8 mouse cellular contexts compared by ENCODE assay signal in the genomic region with DNA sequence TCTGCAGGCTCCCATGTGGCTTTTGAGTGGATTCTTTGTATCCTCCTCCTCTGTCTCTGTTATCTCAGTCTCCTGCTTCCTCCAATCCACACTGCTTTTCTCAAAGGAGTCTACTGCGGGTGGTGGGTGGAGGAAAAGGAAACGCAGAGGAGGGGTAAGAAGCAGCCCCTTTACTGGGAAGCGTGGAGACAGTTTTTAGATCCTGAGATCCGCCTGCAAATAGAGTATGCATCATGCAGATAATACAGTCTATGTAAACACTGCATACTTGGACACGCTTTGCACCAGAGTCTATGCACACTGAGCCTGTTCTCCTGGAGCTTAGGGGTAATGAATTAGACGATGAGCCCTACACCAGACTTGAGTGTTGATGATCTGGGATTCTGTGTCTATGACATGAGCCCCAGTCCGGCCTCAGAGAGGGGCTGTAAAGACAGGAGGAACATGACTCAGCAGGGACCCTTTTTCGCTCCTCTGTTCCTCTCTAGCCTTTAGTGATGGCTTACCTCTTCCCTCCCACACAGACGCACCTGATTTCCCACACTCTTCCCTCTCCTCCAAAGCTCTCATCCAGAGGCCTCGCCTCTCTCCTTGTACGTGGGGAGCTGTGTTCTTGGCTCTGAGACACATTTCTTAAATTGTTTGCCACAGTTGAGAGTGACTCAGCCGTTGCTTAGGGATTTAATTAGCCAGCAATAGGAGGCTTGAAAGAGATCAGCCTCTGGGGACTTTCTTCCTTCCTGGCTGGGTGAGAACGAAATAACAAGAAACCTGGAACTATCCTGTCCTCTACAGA.
A peak's percentile ranks its signal among the peaks of the same experiment; 100 is the strongest.
DNase-seq lines count a peak whose midpoint lies in the region; ATAC-seq lines count a peak whose summit lies in the region.

No protein-coding gene starts in this region.

- no peaks in the 10 kb centered on the region for H3K27me3 ChIP-seq in limb, embryonic 11.5 days (ENCODE audit: control insufficient read depth, insufficient read depth, low read length)
- no peaks in the 10 kb centered on the region for H3K27me3 ChIP-seq in limb, embryonic 10.5 days (ENCODE audit: low read depth, poor library complexity, severe bottlenecking)
- no peaks in the 10 kb centered on the region for H3K27me3 ChIP-seq in forebrain, embryonic 16.5 days (replicated peaks; ENCODE audit: control insufficient read depth, insufficient read depth, low read length)
- no peaks in the 10 kb centered on the region for H3K27me3 ChIP-seq in hindbrain, embryonic 16.5 days (replicated peaks; ENCODE audit: control insufficient read depth, insufficient read depth, low read length)
- no peaks in the 10 kb centered on the region for H3K27me3 ChIP-seq in liver, embryonic 12.5 days (replicated peaks)

- no peak overlapping the region for H3K9ac ChIP-seq in limb, embryonic 11.5 days (ENCODE audit: low read length)
- H3K9ac ChIP-seq in forebrain, embryonic 16.5 days (replicated peaks; ENCODE audit: low read depth, low read length) = peak overlapping the region; percentile 3; the same call in 1 of the 2 replicates
- 0 out of 2 replicates have a peak overlapping the region, but pooled peaks have one; percentile 27 for H3K9ac ChIP-seq in hindbrain, embryonic 16.5 days (ENCODE audit: low read depth, low read length)
- H3K9ac ChIP-seq in liver, embryonic 12.5 days = no peak overlapping the region

- 40% methylated on average over 13 of the region's 13 CpGs for WGBS in limb, embryonic 11.5 days
- 47% methylated on average over 13 of the region's 13 CpGs for WGBS in limb, embryonic 10.5 days
- WGBS in forebrain, embryonic 16.5 days = 25% methylated on average over 13 of the region's 13 CpGs
- 25% methylated on average over 13 of the region's 13 CpGs for WGBS in hindbrain, embryonic 16.5 days
- WGBS in liver, embryonic 12.5 days (ENCODE audit: insufficient replicate concordance) = 12% methylated on average over 13 of the region's 13 CpGs

- no peak overlapping the region for H3K4me3 ChIP-seq in limb, embryonic 11.5 days (ENCODE audit: low read depth, low read length)
- no peak overlapping the region for H3K4me3 ChIP-seq in limb, embryonic 10.5 days
- no peak overlapping the region for H3K4me3 ChIP-seq in forebrain, embryonic 16.5 days (replicated peaks; ENCODE audit: low read length)
- no peak overlapping the region for H3K4me3 ChIP-seq in hindbrain, embryonic 16.5 days (ENCODE audit: low read length)
- H3K4me3 ChIP-seq in liver, embryonic 12.5 days = no peak overlapping the region

- DNase-seq in limb, embryonic 11.5 days (ENCODE audit: low spot score) = peak; percentile 17
- no peak for DNase-seq in limb, embryonic 10.5 days (ENCODE audit: low spot score)
- peak; percentile 71 to 81 for DNase-seq in right cerebral cortex, postnatal 36 days (ENCODE audit: low spot score in 2 of 2)
- no peak for DNase-seq in thymus, postnatal 4 days
- no peak for DNase-seq in gastrocnemius, postnatal 25 days

- no peak overlapping the region for H3K4me2 ChIP-seq in limb, embryonic 11.5 days (ENCODE audit: low read depth, severe bottlenecking)
- no peak overlapping the region for H3K4me2 ChIP-seq in forebrain, embryonic 16.5 days (ENCODE audit: low read length)
- peak overlapping the region; percentile 32; the same call in 1 of the 2 replicates for H3K4me2 ChIP-seq in hindbrain, embryonic 16.5 days (ENCODE audit: low read length)
- peak overlapping the region; percentile 24 for H3K4me2 ChIP-seq in liver, embryonic 12.5 days

- no peaks in the 10 kb centered on the region for H3K4me1 ChIP-seq in limb, embryonic 11.5 days (ENCODE audit: control insufficient read depth, insufficient read depth, low read length)
- H3K4me1 ChIP-seq in limb, embryonic 10.5 days = peaks cover 3% of the 10 kb centered on the region; the same call in 1 of the 2 replicates
- H3K4me1 ChIP-seq in forebrain, embryonic 16.5 days (replicated peaks; ENCODE audit: control insufficient read depth, insufficient read depth, low read length) = peaks cover 10% of the 10 kb centered on the region
- H3K4me1 ChIP-seq in hindbrain, embryonic 16.5 days (ENCODE audit: control insufficient read depth, insufficient read depth, low read depth, low read length) = peaks cover 12% of the 10 kb centered on the region
- H3K4me1 ChIP-seq in liver, embryonic 12.5 days = peaks cover 28% of the 10 kb centered on the region

- H3K9me3 ChIP-seq in limb, embryonic 11.5 days (ENCODE audit: control insufficient read depth, low read length) = no peaks in the 10 kb centered on the region
- no peaks in the 10 kb centered on the region for H3K9me3 ChIP-seq in limb, embryonic 10.5 days (replicated peaks)
- H3K9me3 ChIP-seq in forebrain, embryonic 16.5 days (ENCODE audit: control insufficient read depth, low read length) = no peaks in the 10 kb centered on the region; the same call in 1 of the 2 replicates
- H3K9me3 ChIP-seq in hindbrain, embryonic 16.5 days (ENCODE audit: control insufficient read depth, low read length) = no peaks in the 10 kb centered on the region
- H3K9me3 ChIP-seq in liver, embryonic 12.5 days (replicated peaks) = no peaks in the 10 kb centered on the region

- H3K36me3 ChIP-seq in limb, embryonic 11.5 days (ENCODE audit: control insufficient read depth, insufficient read depth, low read length) = no peaks in the 10 kb centered on the region
- no peaks in the 10 kb centered on the region for H3K36me3 ChIP-seq in limb, embryonic 10.5 days
- H3K36me3 ChIP-seq in forebrain, embryonic 16.5 days (ENCODE audit: control insufficient read depth, insufficient read depth) = no peaks in the 10 kb centered on the region
- no peaks in the 10 kb centered on the region for H3K36me3 ChIP-seq in hindbrain, embryonic 16.5 days (ENCODE audit: control insufficient read depth, insufficient read depth, low read length)
- no peaks in the 10 kb centered on the region for H3K36me3 ChIP-seq in liver, embryonic 12.5 days

- H3K27ac ChIP-seq in limb, embryonic 11.5 days (replicated peaks; ENCODE audit: low read depth, low read length) = no peak overlapping the region
- no peak overlapping the region for H3K27ac ChIP-seq in limb, embryonic 10.5 days
- no peak overlapping the region for H3K27ac ChIP-seq in forebrain, embryonic 16.5 days (ENCODE audit: low read length)
- peak overlapping the region; percentile 79 for H3K27ac ChIP-seq in hindbrain, embryonic 16.5 days (ENCODE audit: low read depth, low read length)
- H3K27ac ChIP-seq in liver, embryonic 12.5 days = 0 out of 2 replicates have a peak overlapping the region, but pooled peaks have one; percentile 10

- ATAC-seq in limb, embryonic 11.5 days (ENCODE audit: insufficient number of reproducible peaks, low FRiP score, low TSS enrichment, low read depth) = no peak
- ATAC-seq in forebrain, embryonic 16.5 days = peak; percentile 72; the same call in 1 of the 2 replicates
- peak; percentile 78 for ATAC-seq in hindbrain, embryonic 16.5 days
- ATAC-seq in liver, embryonic 12.5 days = peak; percentile 40; the same call in 1 of the 2 replicates

Comparison
In these comparisons a context has a peak if more than half of its experiments do, and no peak if none do; other contexts are left out.
1. DNase-seq: peak in limb, embryonic 11.5 days (single experiment) and right cerebral cortex, postnatal 36 days (2 of 2); none in limb, embryonic 10.5 days (single experiment), thymus, postnatal 4 days (single experiment) and gastrocnemius, postnatal 25 days (single experiment).
2. H3K27ac ChIP-seq: peak in hindbrain, embryonic 16.5 days (single experiment) and liver, embryonic 12.5 days (single experiment); none in limb, embryonic 11.5 days (single experiment), limb, embryonic 10.5 days (single experiment) and forebrain, embryonic 16.5 days (single experiment).
3. H3K4me2 ChIP-seq: peak in hindbrain, embryonic 16.5 days (single experiment) and liver, embryonic 12.5 days (single experiment); none in limb, embryonic 11.5 days (single experiment) and forebrain, embryonic 16.5 days (single experiment).
4. H3K9ac ChIP-seq: peak in forebrain, embryonic 16.5 days (single experiment) and hindbrain, embryonic 16.5 days (single experiment); none in limb, embryonic 11.5 days (single experiment) and liver, embryonic 12.5 days (single experiment).